Mouse (Mus musculus) midbrain, embryonic 10.5 days (tissue): ENCODE measurements at regions not wholly inside any gene's neighbourhood (a gene's known extent, or its start where the extent isn't known, plus 50 kb on each side); places are given as distances from the start of the nearest gene placed in this dataset.

Experiments
- DNase-seq: peaks from one replicate; pipeline ENCODE4 v3.0.0-alpha.2; 2017; ENCODE audit warnings: low spot score
- H3K27ac ChIP-seq: fragments of 300-500 bp; sonication (generic); replicated peaks from 2 replicates; pipeline ENCODE4 v1.5.1; 2016; ENCODE audit warnings: mild to moderate bottlenecking
- H3K27me3 ChIP-seq: fragments of 300-500 bp; sonication (generic); 2 replicates; pipeline ENCODE4 v1.6.1; 2016; ENCODE audit warnings: low read depth, mild to moderate bottlenecking; ENCODE audit not compliant: poor library complexity, severe bottlenecking
- H3K36me3 ChIP-seq: fragments of 300-500 bp; sonication (generic); 2 replicates; pipeline ENCODE4 v1.6.1; 2016; ENCODE audit warnings: mild to moderate bottlenecking, moderate library complexity
- H3K4me1 ChIP-seq: fragments of 300-500 bp; sonication (generic); 2 replicates; pipeline ENCODE4 v1.6.1; 2016
- H3K4me3 ChIP-seq: fragments of 300-500 bp; sonication (generic); 2 replicates; pipeline ENCODE4 v1.5.1; 2016; ENCODE audit warnings: mild to moderate bottlenecking, moderate library complexity
- H3K9me3 ChIP-seq: fragments of 300-500 bp; sonication (generic); replicated peaks from 2 replicates; pipeline ENCODE4 v1.6.1; 2016; ENCODE audit warnings: mild to moderate bottlenecking
- WGBS: fragments of 180-500 bp; shearing (Covaris S2); methylation state at CpG from one replicate; pipeline ENCODE4 v1.1.7; 2016; 5-methylcytosine and 5-hydroxymethylcytosine counted together

GRCm38 (mm10) chr2:128429786-128430185, 161.2 kb upstream of the Spdye4c start:
- DNase-seq: no peak
- Histone ChIP-seq H3K36me3 (no peaks in the 10 kb centered on the region), H3K27me3 (no peaks in the 10 kb centered on the region), H3K9me3 (no peaks in the 10 kb centered on the region), H3K4me3 (no peak overlapping the region), H3K4me1 (peaks cover 37% of the 10 kb centered on the region), H3K27ac (no peak overlapping the region)
- WGBS: 68% methylated on average over 7 of the region's 7 CpGs

GRCm38 (mm10) chr2:128430776-128431291, 160.2 kb upstream of the Spdye4c start:
- no peak for DNase-seq
- H3K4me3 ChIP-seq: no peak overlapping the region
- H3K27me3 ChIP-seq: no peaks in the 10 kb centered on the region
- no peaks in the 10 kb centered on the region for H3K36me3 ChIP-seq
- no peak overlapping the region for H3K27ac ChIP-seq
- 59% methylated on average over 9 of the region's 9 CpGs for WGBS
- H3K4me1 ChIP-seq: peaks cover 40% of the 10 kb centered on the region
- H3K9me3 ChIP-seq: no peaks in the 10 kb centered on the region

- Histone ChIP-seq H3K4me3 (no peak overlapping the region), H3K27me3 (no peaks in the 10 kb centered on the region), H3K36me3 (no peaks in the 10 kb centered on the region), H3K9me3 (no peaks in the 10 kb centered on the region), H3K4me1 (peaks cover 40% of the 10 kb centered on the region), H3K27ac (no peak overlapping the region)
- WGBS: 94% methylated on average over 4 of the region's 4 CpGs
- no peak for DNase-seq
Observed at GRCm38 (mm10) chr2:128431751-128432150, 159.3 kb upstream of the Spdye4c start.

DNA sequence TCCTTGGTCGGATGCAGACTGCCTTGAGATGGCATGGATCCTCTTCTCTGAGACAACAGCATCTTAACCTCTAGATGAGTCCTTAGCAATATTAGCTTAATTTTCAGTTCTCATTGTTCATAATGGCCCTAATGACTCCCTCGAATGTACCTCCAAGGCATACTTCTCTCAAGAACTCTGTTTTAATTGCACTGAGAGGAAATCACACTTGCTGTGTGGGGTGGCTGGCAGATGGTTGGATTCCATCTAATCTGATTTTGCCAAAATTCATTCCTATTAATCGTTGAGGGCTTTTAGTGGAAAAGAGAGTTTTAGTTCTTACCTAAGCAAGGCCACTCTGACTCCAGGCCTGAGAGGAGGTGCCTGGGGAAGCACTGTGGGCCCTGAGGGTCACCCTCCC, 158.3 kb upstream of the Spdye4c start:
- Histone ChIP-seq H3K4me1 (peaks cover 35% of the 10 kb centered on the region), H3K9me3 (no peaks in the 10 kb centered on the region), H3K27me3 (no peaks in the 10 kb centered on the region), H3K27ac (no peak overlapping the region), H3K4me3 (no peak overlapping the region), H3K36me3 (no peaks in the 10 kb centered on the region)
- no peak for DNase-seq
- WGBS: 87% methylated on average over 3 of the region's 3 CpGs

GRCm38 (mm10) chr2:128433553-128434081, 157.4 kb upstream of the Spdye4c start:
- Histone ChIP-seq H3K9me3 (no peaks in the 10 kb centered on the region), H3K27me3 (no peaks in the 10 kb centered on the region), H3K4me1 (peaks cover 26% of the 10 kb centered on the region), H3K27ac (no peak overlapping the region), H3K4me3 (no peak overlapping the region), H3K36me3 (no peaks in the 10 kb centered on the region)
- 88% methylated on average over 9 of the region's 9 CpGs for WGBS
- DNase-seq: no peak

GRCm38 (mm10) chr2:128434200-128434977, 156.6 kb upstream of the Spdye4c start:
- H3K4me1 ChIP-seq: peaks cover 19% of the 10 kb centered on the region
- no peak overlapping the region for H3K4me3 ChIP-seq
- 63% methylated on average over 11 of the region's 11 CpGs for WGBS
- H3K36me3 ChIP-seq: no peaks in the 10 kb centered on the region
- H3K9me3 ChIP-seq: no peaks in the 10 kb centered on the region
- H3K27me3 ChIP-seq: no peaks in the 10 kb centered on the region
- DNase-seq: no peak
- peak overlapping the region; percentile 9; the same call in 1 of the 2 replicates for H3K27ac ChIP-seq

DNA sequence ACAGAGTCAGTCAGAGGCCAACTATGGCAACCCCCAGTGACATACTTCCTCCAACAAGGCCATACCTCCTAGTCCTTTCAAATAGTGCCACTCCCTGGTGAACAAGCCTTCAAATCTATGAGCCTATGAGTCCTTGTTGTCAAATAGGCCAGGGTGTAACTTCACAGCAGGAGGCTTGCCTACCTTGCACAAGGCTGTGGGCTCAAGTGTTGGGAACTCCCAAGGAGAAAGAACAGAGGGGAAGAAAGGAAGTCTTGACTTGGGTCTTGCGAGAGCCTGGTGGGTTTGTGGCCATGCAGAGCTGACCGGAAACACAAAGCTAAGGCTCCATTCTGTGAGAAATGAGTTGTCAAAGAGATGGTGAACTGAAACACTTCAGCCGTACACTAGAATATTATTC, 154.6 kb upstream of the Spdye4c start:
- 92% methylated on average over 3 of the region's 3 CpGs for WGBS
- Histone ChIP-seq H3K27me3 (no peaks in the 10 kb centered on the region), H3K27ac (no peak overlapping the region), H3K9me3 (no peaks in the 10 kb centered on the region), H3K4me1 (peaks cover 19% of the 10 kb centered on the region), H3K36me3 (no peaks in the 10 kb centered on the region), H3K4me3 (no peak overlapping the region)
- DNase-seq: no peak

GRCm38 (mm10) chr2:128437698-128438097, 153.3 kb upstream of the Spdye4c start:
- Histone ChIP-seq H3K36me3 (no peaks in the 10 kb centered on the region), H3K27me3 (no peaks in the 10 kb centered on the region), H3K4me3 (no peak overlapping the region), H3K4me1 (peaks cover 19% of the 10 kb centered on the region), H3K27ac (no peak overlapping the region), H3K9me3 (no peaks in the 10 kb centered on the region)
- DNase-seq: no peak
- 82% methylated on average over 7 of the region's 7 CpGs for WGBS

GRCm38 (mm10) chr2:128438161-128438822, 152.7 kb upstream of the Spdye4c start:
- no peaks in the 10 kb centered on the region for H3K27me3 ChIP-seq
- no peak overlapping the region for H3K27ac ChIP-seq
- H3K9me3 ChIP-seq: no peaks in the 10 kb centered on the region
- H3K4me1 ChIP-seq: peaks cover 14% of the 10 kb centered on the region
- 83% methylated on average over 12 of the region's 12 CpGs for WGBS
- H3K4me3 ChIP-seq: no peak overlapping the region
- no peaks in the 10 kb centered on the region for H3K36me3 ChIP-seq
- no peak for DNase-seq

- WGBS: 77% methylated on average over 2 of the region's 2 CpGs
- Histone ChIP-seq H3K27ac (no peak overlapping the region), H3K9me3 (no peaks in the 10 kb centered on the region), H3K27me3 (no peaks in the 10 kb centered on the region), H3K4me1 (peaks cover 12% of the 10 kb centered on the region), H3K36me3 (no peaks in the 10 kb centered on the region), H3K4me3 (no peak overlapping the region)
- DNase-seq: no peak
Observed at GRCm38 (mm10) chr2:128438897-128439296, 152.1 kb upstream of the Spdye4c start.

DNA sequence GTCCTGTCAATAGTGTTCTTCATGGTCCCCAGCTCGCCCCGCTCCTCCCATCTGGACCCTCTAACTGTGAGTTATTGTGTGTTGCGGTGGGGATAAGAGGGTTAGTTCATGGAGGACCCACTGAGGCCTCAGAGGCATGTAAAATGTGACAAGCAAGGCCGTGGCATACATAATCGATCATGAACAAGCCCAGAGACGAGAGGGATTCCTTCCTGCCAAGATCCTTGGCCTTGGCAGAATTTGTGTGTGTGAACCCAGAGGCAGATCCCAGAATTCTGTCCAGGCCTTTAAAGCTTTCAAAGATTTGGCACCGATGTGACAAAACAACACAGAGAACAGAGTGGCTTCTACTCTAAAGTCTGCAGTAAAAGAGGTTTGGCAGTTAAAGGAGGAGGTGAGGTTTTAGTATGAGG, 146.4 kb upstream of the Spdye4c start:
- Histone ChIP-seq H3K27ac (no peak overlapping the region), H3K9me3 (no peaks in the 10 kb centered on the region), H3K36me3 (no peaks in the 10 kb centered on the region), H3K4me3 (no peak overlapping the region), H3K27me3 (no peaks in the 10 kb centered on the region), H3K4me1 (peaks cover 5% of the 10 kb centered on the region; the same call in 1 of the 2 replicates)
- WGBS: 84% methylated on average over 7 of the region's 7 CpGs
- no peak for DNase-seq

DNA sequence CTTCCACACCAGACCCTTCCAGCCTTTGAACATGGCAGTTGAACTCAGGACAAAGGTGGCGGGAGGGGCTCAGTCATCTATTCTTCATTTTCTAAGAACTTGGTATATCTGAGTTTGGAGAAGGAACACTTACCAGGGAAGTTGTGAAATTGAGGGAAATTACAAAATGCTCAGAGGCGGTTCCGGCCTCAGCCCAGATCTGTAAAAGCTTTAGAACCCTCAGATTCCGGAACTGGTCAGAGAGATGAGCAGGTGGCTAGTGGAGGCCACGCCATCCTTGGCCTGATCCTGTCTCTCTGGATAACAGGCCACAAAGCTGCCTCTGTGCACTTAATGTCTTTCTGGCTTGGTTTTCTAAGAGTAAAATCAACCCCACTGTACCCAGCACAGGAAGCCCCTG, 145.6 kb upstream of the Spdye4c start:
- Histone ChIP-seq H3K27ac (no peak overlapping the region), H3K36me3 (no peaks in the 10 kb centered on the region), H3K4me1 (peaks cover 5% of the 10 kb centered on the region; the same call in 1 of the 2 replicates), H3K27me3 (no peaks in the 10 kb centered on the region), H3K9me3 (no peaks in the 10 kb centered on the region), H3K4me3 (no peak overlapping the region)
- no peak for DNase-seq
- 92% methylated on average over 5 of the region's 5 CpGs for WGBS

DNA sequence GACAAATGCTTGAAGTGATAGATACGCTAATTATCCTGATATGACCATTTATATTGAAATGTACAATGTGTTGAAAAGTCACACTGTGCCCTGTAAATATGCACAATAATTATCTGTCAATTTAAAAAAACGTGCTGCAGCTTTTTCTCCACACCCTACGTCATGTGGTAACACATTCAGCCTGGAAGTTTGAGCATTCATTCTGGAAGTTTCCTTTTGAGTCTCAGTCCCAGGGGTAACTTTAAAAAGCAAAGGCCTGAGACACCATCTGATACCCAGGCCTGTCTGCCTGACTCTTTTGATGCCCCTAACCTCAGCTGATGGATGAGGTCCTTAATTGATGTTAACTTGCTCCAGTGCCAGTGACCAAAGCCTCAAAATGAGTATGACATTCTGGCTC, 141.7 kb upstream of the Spdye4c start:
- Histone ChIP-seq H3K36me3 (no peaks in the 10 kb centered on the region), H3K4me1 (peaks cover 4% of the 10 kb centered on the region; the same call in 1 of the 2 replicates), H3K27me3 (no peaks in the 10 kb centered on the region), H3K4me3 (no peak overlapping the region), H3K27ac (no peak overlapping the region), H3K9me3 (no peaks in the 10 kb centered on the region)
- 85% methylated on average over 3 of the region's 3 CpGs for WGBS
- no peak for DNase-seq
